Mouse (Mus musculus) lung, postnatal 36 days (tissue): ENCODE results near the gene Gm7073.

Experiments
- DNase-seq: peaks from one replicate; pipeline ENCODE4 v3.0.0; 2022; ENCODE audit warnings: mixed read lengths

The Gm7073 gene

DNA sequence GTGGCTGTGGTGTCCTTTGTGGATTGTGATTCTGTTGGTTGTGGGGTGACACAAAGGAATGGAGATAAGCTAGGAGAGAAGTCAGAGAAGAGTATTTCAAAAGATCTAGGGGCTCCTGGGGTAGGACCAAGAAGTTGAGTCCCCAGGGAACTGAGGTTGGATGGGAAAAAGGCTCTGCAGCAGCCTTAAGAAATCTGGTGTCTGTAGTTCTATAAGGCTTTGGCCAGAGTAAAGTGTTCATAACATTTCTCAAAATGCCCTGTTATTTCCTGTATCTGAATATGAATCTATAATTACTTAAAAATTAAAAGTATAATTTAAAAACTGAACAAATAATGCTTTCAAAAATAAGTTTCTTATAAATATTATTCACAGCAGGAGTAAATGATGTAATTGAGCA is at the start of gene Gm7073:
Gm7073 (minus strand) TSS at position 101 of the 400 bp plus-strand sequence.
- no peak for DNase-seq

DNA sequence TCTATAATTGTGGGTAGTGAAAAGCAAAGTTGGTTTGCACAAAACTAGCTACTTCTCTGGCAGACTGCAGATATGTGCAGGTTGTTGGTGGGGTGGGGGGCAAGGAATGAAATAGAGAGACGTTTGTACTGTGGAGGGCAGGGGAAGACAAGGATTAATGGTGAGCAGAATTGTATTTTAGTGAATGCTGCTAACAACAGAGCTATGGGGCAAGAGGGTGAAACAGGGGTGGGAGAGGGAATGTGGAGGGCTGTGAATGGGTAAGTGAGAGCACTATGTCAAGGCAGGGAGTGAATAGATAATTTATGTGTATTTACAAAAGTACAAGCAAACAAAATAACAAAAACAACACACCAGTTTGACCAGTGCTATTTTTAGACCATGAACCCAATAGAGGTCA is 31.5 kb upstream of the Gm7073 start:
- DNase-seq = no peak

DNA sequence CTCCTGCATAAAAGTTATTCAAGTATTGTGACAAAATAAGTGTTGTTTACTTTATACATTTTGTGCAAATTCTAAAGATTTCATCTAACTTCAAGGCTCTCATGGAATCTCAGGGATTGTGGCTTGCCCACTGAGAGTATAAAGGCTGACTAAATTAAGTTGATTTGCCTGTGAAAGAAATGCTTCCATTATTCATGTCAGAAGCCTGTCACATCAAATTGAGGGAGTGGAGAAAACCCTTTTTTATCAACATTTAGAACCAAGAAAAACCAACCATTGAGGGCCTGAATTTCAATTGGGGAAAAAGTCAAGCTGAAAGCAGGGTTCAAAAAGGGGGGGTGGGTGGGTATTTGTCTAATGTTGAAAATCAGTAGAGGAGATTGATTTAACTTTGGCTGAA is 30.0 kb upstream of the Gm7073 start:
- DNase-seq = no peak

DNA sequence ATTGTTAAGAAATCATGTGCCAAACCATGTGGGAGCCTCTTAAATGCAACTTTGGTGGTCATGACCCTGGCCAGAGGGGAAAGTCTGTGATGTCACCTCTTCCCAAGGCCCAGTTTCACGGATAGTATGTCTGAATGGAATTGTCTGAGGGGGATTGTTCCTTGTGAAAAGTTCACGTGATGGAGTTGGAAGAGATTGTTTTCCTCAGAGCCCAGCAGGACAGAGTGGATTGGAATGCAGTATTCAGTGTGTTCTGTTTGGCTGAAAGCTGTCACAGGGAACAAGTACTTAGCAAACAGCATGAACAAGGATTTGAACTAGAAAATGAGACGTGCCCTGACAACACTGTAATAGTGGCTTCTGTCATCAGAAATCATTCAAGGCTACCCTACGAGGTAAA is 16.2 kb upstream of the Gm7073 start:
- DNase-seq = no peak

DNA sequence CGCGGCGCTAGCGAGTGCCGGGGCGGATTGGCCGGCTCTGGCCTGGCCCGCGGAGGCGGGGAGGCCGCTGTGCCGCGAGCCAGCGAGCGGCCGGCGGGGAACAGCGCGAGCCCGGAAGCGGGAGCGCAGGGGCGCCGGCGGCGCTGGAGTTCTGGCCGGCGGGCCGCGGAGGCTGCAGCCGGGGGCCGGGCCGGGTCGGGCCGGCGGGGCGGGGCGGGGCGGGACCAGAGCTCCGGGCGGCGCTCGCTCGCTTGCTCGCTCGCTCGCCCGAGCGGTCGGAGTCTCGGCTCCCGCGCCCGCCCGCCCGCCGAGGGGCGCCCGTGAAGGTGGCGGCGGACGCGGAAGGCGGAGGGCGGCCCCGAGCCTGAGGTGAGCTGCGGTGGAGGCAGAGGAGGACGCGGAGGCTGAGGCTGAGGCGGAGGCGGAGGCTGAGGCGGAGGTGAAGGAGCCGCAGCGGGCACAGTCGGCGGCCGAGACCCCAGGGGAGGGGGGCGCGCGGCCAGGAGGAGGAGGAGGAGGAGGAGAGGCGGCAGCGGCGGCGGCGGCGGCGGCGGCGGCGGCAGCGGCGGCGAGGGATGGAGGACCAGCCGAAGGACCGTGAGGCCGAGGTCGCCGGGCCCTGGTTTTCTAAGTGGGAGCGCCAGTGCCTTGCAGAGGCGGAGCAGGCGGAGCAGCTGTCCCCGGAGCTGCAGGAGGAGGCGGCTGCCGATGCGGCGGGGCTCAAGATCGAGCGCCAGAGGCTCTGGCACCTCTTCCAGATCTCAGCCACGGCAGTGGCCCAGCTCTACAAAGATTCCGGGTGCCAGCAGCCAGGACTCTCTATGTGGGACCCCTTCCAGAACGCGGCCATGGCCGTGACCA is 8.6 kb upstream of the Gm7073 start:
- peak; percentile 4 for DNase-seq

DNA sequence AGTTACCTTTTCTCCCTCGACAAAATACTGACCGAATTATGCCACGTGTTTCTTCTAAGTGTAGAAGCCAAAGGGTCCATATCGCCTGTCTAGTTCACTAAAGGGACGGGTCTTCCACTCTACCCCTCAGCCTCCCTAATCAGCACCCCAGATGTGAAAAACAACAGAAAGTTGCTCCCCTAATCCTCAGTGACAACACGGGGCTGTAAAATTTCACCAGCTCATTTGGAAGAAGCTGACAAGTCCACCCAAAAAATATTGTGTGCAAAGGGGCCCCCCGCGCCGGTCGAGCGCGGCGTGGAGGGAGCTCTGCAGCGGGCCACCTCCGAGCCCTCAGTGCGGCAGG is 8.0 kb upstream of the Gm7073 start:
- no peak for DNase-seq

DNA sequence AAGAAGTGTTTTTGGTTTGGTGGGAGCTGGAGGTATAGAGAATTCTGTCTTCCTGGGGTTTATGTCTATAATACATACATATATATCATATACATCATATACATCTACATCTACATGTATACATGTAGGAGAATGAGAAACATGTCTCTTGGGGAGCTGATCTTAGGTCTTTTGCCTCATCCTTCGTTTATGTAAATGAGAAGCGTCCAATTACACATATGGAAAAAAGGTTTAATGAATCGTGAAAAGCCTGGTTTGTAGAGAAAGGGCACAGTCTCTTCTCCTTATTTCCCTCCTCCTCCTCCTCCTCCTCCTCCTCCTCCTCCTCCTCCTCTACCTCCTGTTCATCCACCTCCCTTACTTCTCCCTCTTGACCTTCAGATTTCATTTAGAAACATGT is 6.9 kb upstream of the Gm7073 start:
- no peak for DNase-seq

DNA sequence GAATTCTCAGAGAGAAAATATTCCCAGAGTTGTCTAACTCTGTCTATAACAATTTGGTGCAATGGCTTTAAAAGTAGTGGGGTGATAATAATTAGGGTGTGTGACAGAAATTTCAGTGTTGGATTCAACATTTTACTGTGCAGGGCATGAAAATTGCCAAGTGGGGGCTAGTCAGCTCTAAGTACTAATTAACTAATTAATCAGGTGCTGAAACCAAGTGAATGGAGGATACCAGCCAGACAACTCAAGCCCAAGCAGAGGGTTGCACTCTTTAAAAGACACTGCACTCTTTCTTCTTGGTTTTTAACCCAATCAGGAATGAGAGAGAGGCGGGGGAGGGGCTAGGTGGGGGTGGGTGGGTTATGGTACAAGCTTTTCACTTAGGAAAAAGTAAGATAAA is 6.4 kb upstream of the Gm7073 start:
- DNase-seq = no peak

DNA sequence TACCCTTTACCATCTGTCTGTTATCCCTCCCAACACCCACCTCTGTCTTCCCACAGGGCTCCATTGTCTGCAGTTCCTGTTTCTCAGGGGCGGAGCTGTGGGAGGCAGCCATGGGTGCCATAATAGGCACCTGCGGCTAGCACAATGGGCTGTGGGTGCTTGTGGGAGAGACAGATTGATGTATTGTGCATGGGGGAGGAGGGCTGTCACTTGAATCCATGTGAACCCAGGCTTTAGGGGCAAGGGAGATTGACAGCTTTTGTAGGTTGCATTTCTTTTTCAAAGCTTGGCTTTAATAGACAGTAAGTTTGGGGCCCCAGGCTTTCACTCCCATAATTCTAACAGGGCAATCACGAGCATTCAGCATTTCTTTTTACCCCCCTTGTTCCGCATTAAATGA is 5.0 kb upstream of the Gm7073 start:
- no peak for DNase-seq

DNA sequence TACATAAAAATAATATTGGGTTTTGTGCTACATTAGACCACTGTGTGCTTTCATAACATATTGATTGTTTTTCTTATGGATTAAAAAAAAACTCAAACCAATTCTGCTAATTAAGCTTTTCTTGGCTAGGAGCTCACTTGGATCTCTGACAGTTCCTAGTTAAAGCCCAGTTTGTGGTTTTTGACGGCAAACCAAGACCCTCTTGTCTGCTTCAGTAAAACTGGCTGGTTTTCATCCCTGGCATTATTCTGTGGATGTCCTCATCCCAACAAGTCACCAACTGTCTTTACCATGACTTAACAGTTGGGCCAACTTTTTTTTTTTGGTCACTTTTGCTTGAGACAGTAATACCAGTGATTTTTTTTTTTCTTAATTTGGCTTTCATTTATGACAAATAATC is 3.9 kb upstream of the Gm7073 start:
- no peak for DNase-seq

DNA sequence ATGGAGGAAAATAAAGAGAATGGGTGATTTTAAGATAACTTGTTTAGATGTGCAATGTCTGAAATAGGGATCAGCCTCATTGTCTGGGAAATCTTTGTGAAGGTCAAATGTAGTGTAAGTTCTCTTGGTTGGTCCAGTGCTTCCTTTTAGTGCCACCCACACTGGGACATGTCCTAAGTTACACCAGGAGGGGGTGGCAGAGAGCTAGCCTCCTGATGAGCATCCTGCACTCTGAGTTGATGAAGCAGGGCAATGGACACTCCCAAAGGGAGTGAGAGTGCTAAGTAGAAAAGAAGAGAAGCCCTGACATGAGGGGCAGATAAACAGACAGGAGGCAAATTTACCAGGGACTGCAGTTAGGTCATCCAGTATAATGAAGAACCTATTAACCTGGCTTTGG is 35.1 kb downstream of the Gm7073 start:
- peak; percentile 5 for DNase-seq

DNA sequence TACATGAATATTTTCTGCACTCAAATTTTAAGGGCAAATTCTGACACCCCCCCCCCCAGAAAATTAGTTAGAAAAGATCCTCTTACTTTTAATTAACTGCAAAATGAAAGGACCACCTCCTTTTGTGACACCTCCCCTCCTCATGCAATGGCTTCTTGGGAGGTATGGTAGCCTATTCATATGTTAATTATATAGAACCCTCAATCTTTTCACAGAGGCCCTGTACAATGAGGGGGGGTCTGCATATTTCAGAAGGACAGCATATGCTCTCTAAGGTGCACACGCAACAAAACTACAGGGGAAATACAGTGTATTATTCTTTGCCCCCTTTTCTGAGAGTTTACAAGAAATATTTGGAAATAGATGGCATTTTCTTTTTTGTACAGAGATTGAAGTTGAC is 41.3 kb downstream of the Gm7073 start:
- no peak for DNase-seq

DNA sequence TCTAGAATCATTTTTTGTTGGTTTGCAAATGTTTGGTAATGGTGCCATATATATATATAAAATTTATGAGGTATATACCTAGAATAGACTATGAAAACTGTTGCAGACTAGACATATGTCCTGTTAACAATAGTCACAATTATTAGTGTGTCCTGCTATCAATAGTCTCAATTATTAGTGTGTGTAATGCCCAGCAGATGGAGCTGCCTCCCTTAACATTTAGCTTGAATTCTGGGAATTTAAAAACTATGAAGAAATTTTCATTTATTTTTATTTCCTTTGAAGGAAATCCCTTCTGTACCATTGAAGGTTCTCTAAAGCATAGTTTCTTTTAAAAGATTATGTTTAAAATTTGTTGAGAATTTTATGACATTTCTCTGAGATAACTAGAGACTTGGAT is 43.7 kb downstream of the Gm7073 start:
- DNase-seq = no peak

DNA sequence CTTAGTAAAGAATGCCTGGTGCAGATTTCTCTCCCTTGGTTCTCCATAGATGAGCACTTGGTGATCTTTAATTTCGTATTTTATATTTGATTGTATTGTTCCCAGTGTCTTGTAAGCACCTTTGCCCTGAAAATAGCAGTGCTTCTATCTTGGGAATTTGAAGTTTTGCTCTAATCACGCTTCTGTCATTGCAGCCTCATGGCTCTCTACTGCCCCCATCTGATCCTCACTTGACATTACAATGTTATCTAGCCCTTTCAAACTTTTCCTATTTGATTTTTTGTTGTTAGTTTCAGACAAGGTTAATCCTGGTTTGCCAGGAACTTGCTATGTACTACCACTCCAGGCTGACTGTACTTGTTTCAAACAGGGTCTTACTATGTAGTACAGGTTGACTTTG is 75.3 kb downstream of the Gm7073 start:
- DNase-seq = peak; percentile 4

DNA sequence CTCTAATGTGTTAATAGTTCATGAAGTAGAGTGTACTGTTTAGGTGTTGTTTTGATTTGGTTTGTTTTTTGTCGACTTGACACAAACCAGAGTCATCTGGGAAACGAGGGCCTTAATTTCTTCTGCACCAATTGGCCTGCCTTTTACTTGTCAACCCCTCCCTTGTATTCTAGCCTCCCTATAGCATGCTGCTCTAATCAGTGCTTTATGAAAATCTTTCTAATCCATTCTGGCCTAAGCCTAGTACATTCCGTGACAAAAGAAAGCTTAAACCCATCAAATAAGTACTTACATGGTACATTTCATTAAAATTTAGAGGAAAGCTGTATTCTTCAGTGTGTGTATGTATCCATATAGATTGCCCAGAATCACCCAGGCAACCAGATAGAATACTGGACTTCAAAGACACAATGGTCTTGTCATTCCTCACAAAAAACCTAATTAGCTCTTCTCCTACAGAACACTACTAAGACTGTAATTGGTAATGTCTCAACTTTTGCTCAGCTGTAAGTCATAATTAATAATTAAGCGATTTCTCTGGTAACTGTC is 124.4 kb downstream of the Gm7073 start:
- no peak for DNase-seq

DNA sequence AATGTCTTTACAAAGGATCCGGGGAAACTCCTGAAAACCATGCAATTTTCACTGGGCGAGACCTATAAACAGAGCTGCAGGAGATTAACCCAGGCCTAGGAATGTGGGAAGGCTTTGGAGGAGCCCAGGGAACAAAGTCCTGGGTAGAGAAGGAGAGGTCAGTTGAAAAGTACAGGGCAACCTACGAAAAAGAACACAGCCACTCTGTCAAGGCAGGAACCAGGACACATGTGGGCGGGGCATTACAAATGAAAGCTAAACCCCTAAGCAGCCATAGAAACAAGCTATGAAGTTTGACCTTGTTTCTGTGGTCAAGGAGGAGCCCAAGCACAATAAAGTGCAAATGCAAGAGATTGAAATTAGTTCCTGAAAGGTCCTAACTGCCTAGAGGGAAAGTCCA is 133.4 kb downstream of the Gm7073 start:
- no peak for DNase-seq

DNA sequence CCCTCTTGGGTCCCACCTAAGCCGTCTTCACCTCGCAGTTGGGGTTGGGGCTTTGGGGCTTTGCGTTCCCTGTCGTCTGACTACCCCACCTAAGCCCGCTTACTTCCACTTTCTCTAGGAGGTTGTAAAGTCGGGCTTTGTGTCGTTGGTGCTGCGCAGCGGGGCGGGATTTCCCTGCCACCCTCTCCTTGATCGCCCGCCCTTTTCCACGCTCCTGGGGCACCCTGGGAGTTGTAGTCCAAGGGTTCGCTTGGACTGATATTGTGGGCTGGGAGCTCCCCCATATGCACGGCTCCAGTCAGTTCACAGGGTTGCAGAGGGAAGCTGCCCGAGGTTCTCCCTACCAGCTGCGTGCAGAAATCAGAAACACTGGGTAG is 134.4 kb downstream of the Gm7073 start:
- peak; percentile 94 for DNase-seq

DNA sequence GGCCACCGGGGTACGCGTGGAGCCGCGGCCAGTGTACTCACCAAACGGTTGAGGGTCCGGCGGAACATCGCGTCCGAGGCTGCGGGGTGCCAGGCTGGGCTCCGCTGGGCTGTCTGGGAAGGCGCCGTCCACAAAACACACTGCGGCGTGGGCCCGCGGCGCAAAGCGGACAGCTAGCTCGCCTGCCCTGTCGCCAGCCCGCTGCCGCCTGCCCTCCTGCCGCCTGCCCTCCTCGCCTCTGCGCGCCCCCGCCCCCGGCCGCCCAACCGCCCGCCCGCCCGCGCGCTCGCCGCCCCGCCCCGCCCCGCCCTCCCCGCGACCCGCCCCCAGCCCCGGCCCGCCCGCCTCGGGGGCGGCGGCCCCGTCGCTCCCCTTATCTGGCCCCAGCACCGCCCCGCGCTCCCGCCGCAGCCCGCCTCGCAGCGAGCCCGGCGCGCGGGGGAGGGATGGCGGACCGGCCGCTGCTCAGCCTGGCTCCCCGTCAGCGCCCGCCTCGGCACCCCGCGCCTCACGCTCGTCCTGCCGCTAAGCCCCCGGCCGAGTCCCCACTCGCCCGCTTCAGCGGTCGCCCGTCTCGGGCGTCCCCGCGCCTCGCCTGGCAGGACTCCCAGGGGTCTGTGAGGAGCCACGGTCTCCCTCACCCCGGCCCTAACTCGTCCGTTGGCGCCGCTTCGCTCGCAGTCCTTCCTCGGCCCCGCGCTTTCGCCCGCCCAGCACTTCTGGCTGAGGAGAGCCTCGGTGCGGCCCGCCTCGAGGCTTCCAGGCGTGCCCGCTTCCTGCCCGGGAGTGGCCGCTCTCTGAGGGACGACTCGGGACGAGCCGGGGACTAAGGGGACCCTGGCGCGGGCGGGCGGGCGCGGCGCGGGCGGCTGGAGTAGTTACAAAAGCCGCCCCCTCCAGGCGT is 135.0 kb downstream of the Gm7073 start:
- DNase-seq = peak; percentile 59

DNA sequence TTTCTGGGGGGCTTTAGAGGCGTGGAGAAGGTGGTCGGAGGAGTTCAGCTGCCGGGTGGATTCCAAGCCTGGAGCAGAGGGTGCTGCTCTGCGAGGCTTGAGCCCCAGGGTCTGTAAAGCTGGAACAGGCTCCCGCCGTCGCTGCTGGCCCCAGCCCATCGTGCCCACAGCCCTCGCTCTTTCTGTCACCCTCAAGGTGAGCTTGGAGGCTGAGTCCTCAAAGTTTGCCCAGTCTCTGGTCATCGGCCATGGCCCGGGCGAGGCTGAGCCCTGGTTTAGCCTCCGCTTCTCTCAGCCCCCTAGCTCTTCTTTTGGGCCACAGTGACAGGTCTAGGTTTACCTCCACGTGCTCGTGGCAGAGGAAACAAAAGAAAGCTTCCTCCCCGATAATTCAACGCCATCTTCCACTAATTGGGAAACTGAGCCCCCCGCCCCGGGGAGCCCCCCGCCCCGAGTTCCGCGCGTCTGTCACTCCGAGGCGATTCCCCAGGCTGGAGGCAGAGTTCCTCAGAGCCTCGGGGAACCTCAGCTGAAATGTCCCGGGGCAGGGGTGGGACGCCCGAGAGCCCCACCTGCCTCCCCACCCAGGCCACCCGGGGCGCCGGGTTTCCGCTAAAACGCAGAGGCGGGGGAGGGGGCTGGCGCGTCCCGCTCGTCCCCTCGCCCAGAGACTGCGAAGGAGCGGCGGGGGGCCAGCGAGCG is 135.8 kb downstream of the Gm7073 start:
- DNase-seq = peak; percentile 7

DNA sequence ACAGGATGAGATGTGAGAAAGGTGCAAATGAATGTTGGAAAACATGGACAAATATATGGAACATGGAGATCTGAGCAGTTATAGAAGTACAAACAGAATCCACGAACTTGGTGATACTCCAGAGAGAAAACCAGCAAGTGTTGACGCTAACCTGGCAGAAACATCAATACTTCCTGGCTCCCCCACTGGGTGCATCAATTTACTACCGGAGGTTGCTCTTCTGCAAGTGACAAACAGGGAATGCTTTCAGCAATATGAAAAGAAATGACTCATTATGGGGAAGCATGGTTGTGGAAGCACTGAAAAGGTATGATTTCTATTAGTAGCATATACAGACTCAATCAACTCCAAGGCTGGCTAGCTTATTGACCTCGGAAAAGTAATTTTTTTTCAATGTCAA is 144.8 kb downstream of the Gm7073 start:
- DNase-seq = no peak

DNA sequence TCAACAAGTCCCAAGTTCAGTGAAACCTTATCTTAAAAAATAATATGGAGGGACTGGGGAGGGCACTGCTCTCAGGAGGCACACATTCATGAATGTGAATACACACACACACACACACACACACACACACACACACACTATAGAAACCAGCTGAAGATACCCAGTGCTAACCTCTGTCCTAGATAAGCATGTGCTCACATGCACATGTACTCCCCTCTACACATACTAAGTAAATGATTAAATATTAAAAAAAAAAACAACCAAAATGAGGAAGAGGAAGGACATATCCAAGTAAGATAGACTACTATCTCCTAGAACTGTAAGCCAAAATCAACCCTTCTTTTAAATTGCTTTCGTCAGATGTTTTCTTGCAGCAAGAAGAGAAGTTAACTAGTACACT is 152.2 kb downstream of the Gm7073 start:
- DNase-seq = no peak
